Mouse (Mus musculus): Measurements from ENCODE around the gene Nrp2. TPM values are rescaled to one million over a fixed set of nuclear protein-coding genes. Genes with fewer than 3 reads are reported as not detected.

The Nrp2 gene
- total RNA-seq, 2 experiments from 2014 or later = 41.9 to 56.8 TPM

GRCm38 (mm10) chr1:62702743-62703142 lies 342 bp upstream of the Nrp2 start:
- DNase-seq = peak in 1 of 2 experiments; percentile 41
- intact Hi-C loops (cut with DNase I) = loop anchor here (5.0 to 10.0 kb wide), 4 partner anchors 455 to 1518 kb away; no protein-coding TSS in a partner anchor

- intact Hi-C loops (cut with DNase I) = loop anchor here (5.0 to 10.0 kb wide), 4 partner anchors 457 to 1520 kb away; no protein-coding TSS in a partner anchor
- no peak for DNase-seq
Observed at GRCm38 (mm10) chr1:62704117-62704888, 1.2 kb downstream of the Nrp2 start.

GRCm38 (mm10) chr1:62704889-62705516 lies 1.9 kb downstream of the Nrp2 start:
- DNase-seq = no peak
- intact Hi-C loops (cut with DNase I) = loop anchor here (5.0 to 10.0 kb wide), 5 partner anchors 257 to 1520 kb away; no protein-coding TSS in a partner anchor

- intact Hi-C loops (cut with DNase I) = loop anchor here (5.0 to 10.0 kb wide), 2 partner anchors 257 to 1521 kb away; no protein-coding TSS in a partner anchor
- no peak for DNase-seq
Observed at GRCm38 (mm10) chr1:62705517-62705981, 2.5 kb downstream of the Nrp2 start.

DNA sequence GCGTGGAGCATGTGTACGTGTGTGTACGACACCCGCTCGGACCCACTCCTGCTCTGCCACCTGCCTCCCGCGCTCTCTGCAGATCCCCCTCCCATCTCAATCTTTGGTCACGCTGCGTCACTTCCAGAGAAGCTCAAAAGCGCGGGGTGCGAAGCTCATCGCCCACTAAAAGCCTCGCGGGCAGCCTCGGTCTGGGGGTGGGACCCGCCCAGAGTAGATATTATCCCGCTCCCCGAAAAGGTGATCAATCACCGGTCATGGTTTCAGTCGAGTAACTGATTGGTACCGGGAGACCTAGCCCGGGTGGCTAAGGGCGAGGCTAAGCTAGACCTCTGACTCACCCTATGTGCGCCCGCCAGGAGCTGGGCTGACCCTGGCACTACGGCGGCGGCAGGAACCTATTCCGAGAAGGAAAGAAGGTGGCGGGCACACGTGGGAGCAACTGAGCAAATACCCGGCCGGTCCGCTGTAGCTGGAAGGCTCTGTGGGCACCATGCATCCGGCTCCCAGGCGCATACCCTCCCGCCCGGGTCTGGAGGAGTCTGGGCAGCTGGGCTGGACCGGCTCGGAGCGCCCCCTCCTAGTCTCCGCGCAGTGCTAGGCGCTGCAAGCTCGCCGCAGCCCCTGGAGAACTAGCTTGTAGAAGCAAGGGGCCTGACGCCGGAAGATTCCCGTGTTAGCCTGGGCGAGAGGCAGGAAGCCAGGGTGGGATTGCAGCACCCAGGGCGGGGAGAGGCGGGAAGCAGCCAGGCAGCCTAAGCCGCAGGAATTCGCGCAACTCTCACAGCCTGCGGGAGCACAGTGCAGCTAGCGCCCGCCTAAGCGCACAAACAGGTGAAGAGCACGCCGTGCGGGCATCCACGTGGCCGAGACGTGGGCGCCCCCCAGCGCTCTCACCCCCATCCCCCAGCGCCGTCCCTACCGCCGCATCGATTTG lies 3.3 kb downstream of the Nrp2 start:
- intact Hi-C loops (cut with DNase I) = loop anchor here (5.0 to 10.0 kb wide), 2 partner anchors 256 to 1522 kb away; no protein-coding TSS in a partner anchor
- DNase-seq = peak; percentile 62 to 67

- peak; percentile 55 to 71 for DNase-seq
- intact Hi-C loops (cut with DNase I) = loop anchor here (5.0 to 10.0 kb wide), 2 partner anchors 255 to 1523 kb away; no protein-coding TSS in a partner anchor
Observed at GRCm38 (mm10) chr1:62707101-62707912, 4.2 kb downstream of the Nrp2 start.

DNA sequence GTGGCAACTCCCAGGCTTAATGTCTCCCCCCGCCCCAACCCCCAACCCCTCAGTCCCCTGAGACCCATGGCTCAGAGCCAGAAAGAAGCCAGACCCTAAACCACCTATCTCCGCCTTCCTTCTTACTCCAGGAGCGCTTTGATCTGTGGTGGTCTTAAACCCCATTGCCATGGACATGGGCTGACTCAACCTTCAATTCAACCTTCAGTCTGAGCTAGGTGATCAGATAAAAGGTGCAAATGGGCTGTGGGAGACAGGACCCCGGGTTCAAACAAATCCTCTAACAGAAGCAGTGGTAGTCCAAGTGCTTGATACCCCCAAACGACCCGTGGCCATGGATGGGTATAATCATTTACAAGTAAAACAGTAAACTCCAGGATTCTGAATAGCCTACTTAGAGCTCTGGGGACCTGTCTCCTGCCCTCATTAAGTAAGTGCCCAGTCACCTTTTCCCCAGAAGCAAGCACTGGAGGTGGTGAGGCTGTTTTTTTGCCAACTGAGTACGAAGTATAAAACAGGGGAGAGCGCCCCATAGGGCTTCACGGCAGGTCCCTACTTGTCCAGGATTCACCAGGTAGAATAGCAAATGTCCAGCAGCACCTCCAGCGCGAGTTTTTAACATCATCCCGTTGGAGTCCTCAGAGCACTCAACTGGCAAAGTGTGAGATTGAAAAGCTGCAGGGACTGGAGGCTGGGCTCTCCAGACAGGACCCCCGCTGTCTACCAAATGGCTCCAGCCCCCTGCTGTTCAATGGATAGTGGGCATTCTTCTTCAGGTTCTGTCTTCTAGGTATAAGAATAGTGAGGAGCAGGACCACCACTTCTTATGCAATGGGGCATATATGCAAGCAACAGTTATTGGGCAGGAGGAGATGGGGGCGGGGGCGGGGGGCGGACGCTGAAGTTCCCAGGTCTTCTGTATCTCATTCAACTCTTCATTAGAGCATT lies 5.1 kb downstream of the Nrp2 start:
- intact Hi-C loops (cut with DNase I) = loop anchor here (5.0 to 10.0 kb wide), 2 partner anchors 254 to 1523 kb away; no protein-coding TSS in a partner anchor
- DNase-seq = no peak

GRCm38 (mm10) chr1:62709770-62710335 lies 6.8 kb downstream of the Nrp2 start:
- intact Hi-C loops (cut with DNase I) = loop anchor here (5.0 to 10.0 kb wide), 2 partner anchors 252 to 1525 kb away; no protein-coding TSS in a partner anchor
- DNase-seq = no peak

- intact Hi-C loops (cut with DNase I) = no loop called here
- no peak for DNase-seq
Observed at GRCm38 (mm10) chr1:62713021-62713676, 10.1 kb downstream of the Nrp2 start.

DNA sequence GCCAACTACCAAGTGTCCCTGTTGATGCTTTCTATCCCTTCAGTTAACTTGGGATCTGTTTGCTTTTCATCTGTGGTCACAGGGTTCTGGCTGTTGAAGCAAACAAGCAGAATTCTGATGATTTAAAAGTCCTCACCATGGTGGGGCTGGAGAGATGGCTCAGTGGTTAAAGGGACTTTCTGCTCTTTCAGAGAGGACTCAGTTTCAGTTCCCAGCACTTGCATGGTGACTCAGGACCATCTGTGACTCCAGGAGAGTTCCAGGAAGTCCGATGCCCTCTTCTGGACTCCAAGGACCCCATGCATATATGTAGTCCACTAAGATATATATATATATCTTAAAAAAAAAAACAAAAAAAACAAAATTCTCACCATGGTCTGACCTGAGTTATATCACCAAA lies 11.9 kb downstream of the Nrp2 start:
- intact Hi-C loops (cut with DNase I) = no loop called here
- DNase-seq = no peak

- intact Hi-C loops (cut with DNase I) = no loop called here
- DNase-seq = no peak
Observed at GRCm38 (mm10) chr1:62715692-62716091, 12.6 kb downstream of the Nrp2 start.

DNA sequence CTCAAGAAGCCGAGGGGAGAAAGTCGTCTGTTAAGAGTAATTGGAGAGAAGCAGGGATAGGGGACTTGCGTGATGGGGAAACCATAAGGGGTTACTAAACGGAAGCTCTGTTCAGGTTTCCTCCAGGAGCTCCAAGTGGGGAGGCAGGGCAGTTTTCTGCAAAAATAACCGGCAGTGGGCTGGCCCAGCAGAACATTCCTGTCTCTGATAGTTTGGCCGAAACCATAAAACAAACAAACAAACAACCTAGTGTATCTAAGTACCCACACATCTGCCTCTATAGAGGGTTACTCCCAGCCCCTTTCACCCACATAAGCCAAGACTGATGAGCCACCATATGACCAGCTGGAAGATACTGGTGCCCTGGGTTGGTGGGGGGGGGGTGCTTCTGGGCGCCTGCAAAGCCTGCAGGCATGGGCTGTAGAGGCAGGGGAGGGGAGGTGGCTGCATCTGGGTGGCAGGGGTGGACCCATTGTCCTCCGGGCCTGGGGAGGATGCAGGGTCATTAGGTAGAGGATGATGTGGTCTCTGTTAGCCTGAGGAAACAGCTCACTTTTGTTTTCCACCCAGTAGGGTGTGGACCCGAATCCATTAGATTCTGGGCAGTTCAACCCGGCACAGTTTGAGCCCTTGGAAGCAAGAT lies 13.9 kb downstream of the Nrp2 start:
- no peak for DNase-seq
- intact Hi-C loops (cut with DNase I) = no loop called here

DNA sequence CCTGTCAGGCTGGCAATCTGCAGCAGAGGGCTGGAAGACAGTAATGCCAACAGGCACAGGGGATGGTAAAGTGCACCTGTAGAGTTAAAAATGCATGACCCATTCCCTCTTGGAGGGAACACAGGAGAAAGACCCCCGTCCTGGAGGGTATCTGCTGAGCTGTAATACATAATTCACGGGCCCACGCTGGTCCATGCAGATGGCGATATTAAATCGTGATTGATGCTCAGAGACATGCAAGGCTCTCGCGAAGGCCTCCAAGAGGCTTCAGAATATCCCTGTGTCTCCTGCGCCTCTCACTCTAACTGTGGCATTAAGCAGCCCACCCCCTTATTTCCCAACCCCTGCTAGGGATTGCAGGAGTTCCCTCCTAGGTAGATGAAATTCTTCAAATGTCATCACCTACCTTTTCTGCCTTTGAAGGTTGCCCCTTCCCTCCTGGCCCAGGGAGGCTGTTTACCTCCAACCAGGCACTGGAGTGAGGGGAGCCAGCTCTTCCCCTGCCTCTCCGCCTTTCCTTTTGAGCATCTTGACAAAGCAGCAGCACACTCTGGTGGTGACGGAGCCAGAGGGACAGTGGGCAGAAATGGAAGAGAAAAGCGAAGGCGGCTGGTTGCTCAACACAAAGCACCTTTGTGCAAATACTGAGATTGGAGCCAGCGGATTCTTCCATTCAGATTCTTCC lies 14.6 kb downstream of the Nrp2 start:
- intact Hi-C loops (cut with DNase I) = no loop called here
- no peak for DNase-seq

- intact Hi-C loops (cut with DNase I) = no loop called here
Observed at GRCm38 (mm10) chr1:62718237-62718571, 15.1 kb downstream of the Nrp2 start.

GRCm38 (mm10) chr1:62718750-62719149 lies 15.7 kb downstream of the Nrp2 start:
- DNase-seq = no peak
- intact Hi-C loops (cut with DNase I) = no loop called here

More at GRCm38 (mm10) chr1:62718237-62718571, 15.1 kb downstream of the Nrp2 start:
- DNase-seq = no peak

DNA sequence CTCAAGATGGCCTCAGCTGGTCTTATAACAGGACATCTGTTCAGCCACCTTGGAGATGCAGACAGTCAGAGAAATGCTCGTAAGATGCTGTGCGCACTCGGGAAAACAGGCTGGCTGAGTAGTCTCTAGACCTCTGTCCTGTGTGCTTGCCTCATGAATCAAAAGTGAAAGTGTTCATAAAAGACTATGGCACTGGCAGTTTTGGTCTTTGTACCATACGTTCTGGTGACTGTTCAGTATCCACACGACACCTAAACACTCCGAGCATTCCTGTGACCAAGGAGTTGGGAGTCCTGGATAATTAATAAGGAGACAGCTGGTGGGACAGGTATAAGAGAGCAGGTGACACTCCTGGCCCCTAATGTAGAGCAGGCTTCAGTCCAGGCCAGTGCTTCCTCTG lies 16.7 kb downstream of the Nrp2 start:
- DNase-seq = no peak
- intact Hi-C loops (cut with DNase I) = loop anchor here (5.0 kb wide), 1 partner anchor 53 kb away; no protein-coding TSS in a partner anchor

Data from heart, postnatal 14 days (tissue).